9 mouse cellular contexts compared by ENCODE assay signal in the genomic region with DNA sequence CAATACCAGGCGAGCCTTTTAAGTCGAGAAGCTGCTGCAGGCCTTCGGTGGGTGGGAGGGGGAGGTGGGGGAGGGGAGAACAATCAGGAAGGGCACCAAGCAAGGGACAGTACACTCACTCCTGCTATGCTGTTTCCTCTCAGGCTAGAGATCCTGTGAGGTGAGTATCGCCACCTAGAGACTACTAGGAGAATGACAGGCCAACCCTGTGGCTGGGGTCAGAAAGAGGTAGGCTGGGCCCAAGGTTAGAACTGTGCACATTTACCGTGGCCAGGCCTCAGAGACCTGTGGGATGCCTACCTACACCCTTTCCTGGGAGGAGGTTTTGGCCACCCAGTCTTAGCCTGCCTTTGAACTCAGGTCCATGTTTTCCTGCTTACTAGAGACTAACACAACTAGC.
DNase-seq lines count a peak whose midpoint lies in the region; ATAC-seq and TF ChIP-seq lines count a peak whose summit lies in the region.
"Had no signal": no experiment of that assay in that cellular context is flagged by ENCODE, and none has a peak within 500 bp of the region (broad histone marks: within the 10 kb centered on the region; RNA-seq: fewer than 3 reads in every experiment).

No protein-coding gene starts in this region.

- H3ac ChIP-seq in myocyte (ENCODE audit: control insufficient read depth, insufficient read length): no peak overlapping the region

- WGBS in forebrain, embryonic 12.5 days: 10% methylated on average over 5 of the region's 5 CpGs

- TF ChIP-seq POLR2A in myocyte (IDR thresholded peaks at IDR 0.05; ENCODE audit: insufficient read length, low read depth): peak; percentile 34

- H3K9me3 ChIP-seq in forebrain, embryonic 12.5 days: no peaks in the 10 kb centered on the region
- H3K9me3 ChIP-seq: lung, embryonic 15.5 days had no signal

- no peak overlapping the region for H3K4me2 ChIP-seq in forebrain, embryonic 12.5 days
- no peak overlapping the region for H3K4me2 ChIP-seq in myocyte (ENCODE audit: low read depth)
- H3K4me2 ChIP-seq: lung, embryonic 15.5 days had no signal

- peaks cover 18% of the 10 kb centered on the region for H3K27me3 ChIP-seq in forebrain, embryonic 12.5 days
- H3K27me3 ChIP-seq in myocyte (ENCODE audit: control insufficient read depth, insufficient read depth, insufficient read length): no peaks in the 10 kb centered on the region

- no peak overlapping the region for H3K9ac ChIP-seq in forebrain, embryonic 12.5 days
- H3K9ac ChIP-seq: lung, embryonic 15.5 days had no signal

- H3K79me2 ChIP-seq in myocyte (ENCODE audit: control insufficient read depth, insufficient read depth): no peaks in the 10 kb centered on the region

- H3K4me1 ChIP-seq in forebrain, embryonic 12.5 days: 0 out of 2 replicates have a peak, but pooled peaks cover 2% of the 10 kb centered on the region

- intact Hi-C loops in gastrocnemius, postnatal 36 days (cut with DNase I): loop anchor here (5.0 kb wide), 2 partner anchors 42 to 132 kb away; no protein-coding TSS in a partner anchor
- intact Hi-C loops in left cerebral cortex, postnatal 14 days (cut with DNase I): no loop called here

- no peaks in the 10 kb centered on the region for H3K36me3 ChIP-seq in forebrain, embryonic 12.5 days (replicated peaks)
- H3K36me3 ChIP-seq in myocyte (ENCODE audit: control insufficient read depth, insufficient read depth): no peaks in the 10 kb centered on the region
- H3K36me3 ChIP-seq: lung, embryonic 15.5 days had no signal

- no peak overlapping the region for H3K27ac ChIP-seq in forebrain, embryonic 12.5 days
- H3K27ac ChIP-seq: lung, embryonic 15.5 days had no signal

- no peak overlapping the region for H3K4me3 ChIP-seq in forebrain, embryonic 12.5 days (replicated peaks)
- H3K4me3 ChIP-seq in myocyte: no peak overlapping the region
- H3K4me3 ChIP-seq: lung, embryonic 15.5 days had no signal

- ATAC-seq in forebrain, embryonic 12.5 days (ENCODE audit: low FRiP score): 0 out of 2 replicates have a peak, but pooled peaks have one; percentile 46

- peak; percentile 56 for DNase-seq in gastrocnemius, adult 18-20 months (ENCODE audit: low spot score)
- no peak for DNase-seq in gastrocnemius, postnatal 36 days
- DNase-seq in NIH3T3 (ENCODE audit: low read depth): peak; percentile 70
- peak; percentile 60 for DNase-seq in kidney, postnatal 10 days
- no peak for DNase-seq in left cerebral cortex, postnatal 14 days (ENCODE audit: low spot score in 2 of 2)
- DNase-seq in left cerebral cortex, adult 9 months (ENCODE audit: low spot score in 2 of 2): no peak

TF ChIP-seq in myocyte, 11 proteins besides CTCF, POLR2A, EP300 and RAD21:
- TF ChIP-seq POLR2AphosphoS2 (IDR thresholded peaks at IDR 0.05; ENCODE audit: insufficient read length, low read depth) (peak; percentile 93), MAX (IDR thresholded peaks at IDR 0.05; ENCODE audit: low read depth) (no peak), MYOG (IDR thresholded peaks at IDR 0.05; ENCODE audit: control insufficient read depth in 1 of 3, insufficient read depth in 1 of 3, insufficient read length in 2 of 3, low read depth in 2 of 3) (no peak), TCF3 (IDR thresholded peaks at IDR 0.05; ENCODE audit: insufficient read length, low read depth) (no peak), USF1 (IDR thresholded peaks at IDR 0.05; ENCODE audit: low read depth) (no peak)

Comparison
In these comparisons a context has a peak if more than half of its experiments do, and no peak if none do; other contexts are left out.
1. DNase-seq: peak in gastrocnemius, adult 18-20 months (single experiment), NIH3T3 (single experiment) and kidney, postnatal 10 days (single experiment); none in gastrocnemius, postnatal 36 days (0 of 2), left cerebral cortex, postnatal 14 days (0 of 2) and left cerebral cortex, adult 9 months (0 of 2).